In genomic region chr3:52180306-52180705, GRCm38 (mm10) we compare ENCODE assay signal across 8 mouse cellular contexts.
DNase-seq lines count a peak whose midpoint lies in the region; ATAC-seq and TF ChIP-seq lines count a peak whose summit lies in the region.

No protein-coding gene starts in this region.

- TF ChIP-seq CTCF in liver, adult 2 months (IDR thresholded peaks at IDR 0.05; ENCODE audit: low read depth, low read length): no peak
- no peak for TF ChIP-seq CTCF in olfactory bulb, adult 2 months (IDR thresholded peaks at IDR 0.05; ENCODE audit: insufficient read depth, low read depth, low read length)
- no peak for TF ChIP-seq CTCF in thymus, adult 2 months (IDR thresholded peaks at IDR 0.05; ENCODE audit: borderline replicate concordance, control insufficient read depth, extremely low read depth, insufficient read depth, low read length, poor library complexity)

- no peaks in the 10 kb centered on the region for H3K4me1 ChIP-seq in liver, adult 2 months (ENCODE audit: control insufficient read depth, insufficient read depth, low read length)
- H3K4me1 ChIP-seq in heart, embryonic 15.5 days (replicated peaks): peaks cover 39% of the 10 kb centered on the region
- peaks cover 41% of the 10 kb centered on the region for H3K4me1 ChIP-seq in limb, embryonic 15.5 days
- H3K4me1 ChIP-seq in olfactory bulb, adult 2 months (ENCODE audit: control insufficient read depth, insufficient read depth, low read length): peaks cover 33% of the 10 kb centered on the region
- peaks cover 11% of the 10 kb centered on the region for H3K4me1 ChIP-seq in thymus, adult 2 months (replicated peaks; ENCODE audit: control insufficient read depth, insufficient read depth, low read length)

- intact Hi-C loops in left cerebral cortex, postnatal 25 days (cut with DNase I): no loop called here

- H3K36me3 ChIP-seq in liver, adult 2 months (ENCODE audit: control insufficient read depth, insufficient read depth, low read length): no peaks in the 10 kb centered on the region
- no peaks in the 10 kb centered on the region for H3K36me3 ChIP-seq in heart, embryonic 15.5 days
- no peaks in the 10 kb centered on the region for H3K36me3 ChIP-seq in limb, embryonic 15.5 days
- H3K36me3 ChIP-seq in thymus, adult 2 months (ENCODE audit: control insufficient read depth, insufficient read depth, low read length): no peaks in the 10 kb centered on the region

- no peak for DNase-seq in liver, adult 2 months (ENCODE audit: extremely low read depth, low read depth, low spot score)
- DNase-seq in liver: no peak
- DNase-seq in left cerebral cortex, postnatal 25 days (ENCODE audit: low spot score in 2 of 2): no peak
- DNase-seq in thymus, adult 2 months: no peak

- 51% methylated on average over 8 of the region's 8 CpGs for WGBS in liver, adult 2 months
- 41% methylated on average over 8 of the region's 8 CpGs for WGBS in heart, embryonic 15.5 days
- 40% methylated on average over 8 of the region's 8 CpGs for WGBS in limb, embryonic 15.5 days
- WGBS in olfactory bulb, adult 2 months: 28% methylated on average over 8 of the region's 8 CpGs
- 82% methylated on average over 8 of the region's 8 CpGs for WGBS in thymus, adult 2 months

- peak overlapping the region; percentile 52 for H3K4me2 ChIP-seq in heart, embryonic 15.5 days
- no peak overlapping the region for H3K4me2 ChIP-seq in limb, embryonic 15.5 days

- ATAC-seq in heart, embryonic 15.5 days (replicated peaks; ENCODE audit: insufficient number of reproducible peaks, insufficient read depth, low FRiP score, low read depth): no peak; the same call in 1 of the 2 replicates
- no peak for ATAC-seq in limb, embryonic 15.5 days (ENCODE audit: insufficient number of reproducible peaks, low FRiP score, low TSS enrichment, low read depth)
- no peak for ATAC-seq in megakaryocyte progenitor cell, adult 5-6 weeks (replicated peaks; ENCODE audit: poor library complexity)

- TF ChIP-seq POLR2A in liver, adult 2 months (IDR thresholded peaks at IDR 0.05; ENCODE audit: extremely low read depth, insufficient read depth, low read length): no peak
- TF ChIP-seq POLR2A in olfactory bulb, adult 2 months (IDR thresholded peaks at IDR 0.05; ENCODE audit: insufficient read depth, low read depth, low read length): no peak
- TF ChIP-seq POLR2A in thymus, adult 2 months (IDR thresholded peaks at IDR 0.05; ENCODE audit: control insufficient read depth, extremely low read depth, insufficient read depth, low read length, poor library complexity): no peak

- peak overlapping the region; percentile 7; the same call in 1 of the 2 replicates for H3K27ac ChIP-seq in liver, adult 2 months (replicated peaks; ENCODE audit: insufficient read depth, low read depth, low read length)
- peak overlapping the region; percentile 95 for H3K27ac ChIP-seq in heart, embryonic 15.5 days
- peak overlapping the region; percentile 89 for H3K27ac ChIP-seq in limb, embryonic 15.5 days
- peak overlapping the region; percentile 81 for H3K27ac ChIP-seq in olfactory bulb, adult 2 months (ENCODE audit: insufficient read depth, low read depth, low read length)
- no peak overlapping the region for H3K27ac ChIP-seq in thymus, adult 2 months (ENCODE audit: control insufficient read depth, insufficient read depth, low read length)

- no peaks in the 10 kb centered on the region for H3K9me3 ChIP-seq in heart, embryonic 15.5 days (replicated peaks)
- no peaks in the 10 kb centered on the region for H3K9me3 ChIP-seq in limb, embryonic 15.5 days

- no peaks in the 10 kb centered on the region for H3K79me2 ChIP-seq in liver, adult 2 months (ENCODE audit: control insufficient read depth, insufficient read depth, low read length)

- H3K9ac ChIP-seq in liver, adult 2 months (ENCODE audit: low read depth, low read length): no peak overlapping the region
- H3K9ac ChIP-seq in heart, embryonic 15.5 days: no peak overlapping the region; the same call in 1 of the 2 replicates
- no peak overlapping the region for H3K9ac ChIP-seq in limb, embryonic 15.5 days

- H3K27me3 ChIP-seq in liver, adult 2 months (ENCODE audit: control insufficient read depth, insufficient read depth, low read length): no peaks in the 10 kb centered on the region
- H3K27me3 ChIP-seq in heart, embryonic 15.5 days: no peaks in the 10 kb centered on the region
- H3K27me3 ChIP-seq in limb, embryonic 15.5 days: no peaks in the 10 kb centered on the region
- no peaks in the 10 kb centered on the region for H3K27me3 ChIP-seq in thymus, adult 2 months (ENCODE audit: control insufficient read depth, insufficient read depth, low read length)

- H3K4me3 ChIP-seq in liver, adult 2 months (ENCODE audit: insufficient read depth, low read depth, low read length): no peak overlapping the region
- no peak overlapping the region for H3K4me3 ChIP-seq in heart, embryonic 15.5 days
- no peak overlapping the region for H3K4me3 ChIP-seq in limb, embryonic 15.5 days
- H3K4me3 ChIP-seq in olfactory bulb, adult 2 months (ENCODE audit: insufficient read depth, low read depth, low read length): no peak overlapping the region
- no peak overlapping the region for H3K4me3 ChIP-seq in thymus, adult 2 months (ENCODE audit: control insufficient read depth, insufficient read depth, low read length)
